Mouse (Mus musculus): ENCODE results near the gene Taok3. TPM values are rescaled to one million over a fixed set of nuclear protein-coding genes. Genes with fewer than 3 reads are reported as not detected.

Gene Taok3
- 23.1 and 24.6 TPM in 2 replicates for polyA plus RNA-seq (2021; fragmentation: Nextera tagmentation)
- long read RNA-seq, experiment 1, full-length matches to known transcripts: 129 of 167 reads
- long read RNA-seq, experiment 1, partial matches to known transcripts: 11 of 167 reads
- long read RNA-seq, experiment 1, other reads (novel, unspliced or antisense): 27 of 167 reads
- long read RNA-seq, experiment 2, full-length matches to known transcripts: 25 of 57 reads
- long read RNA-seq, experiment 2, partial matches to known transcripts: 29 of 57 reads
- long read RNA-seq, experiment 2, other reads (novel, unspliced or antisense): 3 of 57 reads

GRCm38 (mm10) chr5:117119777-117120488, at the start of gene Taok3:
Gene Taok3 (plus strand): TSS chr5:117120129.

GRCm38 (mm10) chr5:117115836-117116366, 4.0 kb upstream of the Taok3 start, which contains the start of gene Suds3:
Gene Suds3 (minus strand): TSS chr5:117116113.

GRCm38 (mm10) chr5:117286831-117287822, 167.2 kb downstream of the Taok3 start, which contains the start of gene Pebp1:
Gene Pebp1 (minus strand): TSS chr5:117287625.

GRCm38 (mm10) chr5:117318741-117319629, 199.1 kb downstream of the Taok3 start, which contains the start of gene Vsig10:
Gene Vsig10 (plus strand): TSS chr5:117319083.

Other genes starting within 250 kb of the Taok3 start
- gene Suds3, start 4.0 kb upstream of the Taok3 start, polyA plus RNA-seq (2021; fragmentation: Nextera tagmentation): 9.4 and 68.5 TPM in 2 replicates
- gene Pebp1, start 167.5 kb downstream of the Taok3 start, polyA plus RNA-seq (2021; fragmentation: Nextera tagmentation): 1,100 and 1,103 TPM in 2 replicates
- gene Vsig10, start 199.0 kb downstream of the Taok3 start, polyA plus RNA-seq (2021; fragmentation: Nextera tagmentation): 0.14 and 0.40 TPM in 2 replicates
- gene Wsb2, start 237.2 kb downstream of the Taok3 start, polyA plus RNA-seq (2021; fragmentation: Nextera tagmentation): 71.2 and 88.7 TPM in 2 replicates